Mouse (Mus musculus): Measurements from ENCODE around the gene Tmem116. TPM values are rescaled to one million over a fixed set of nuclear protein-coding genes. Genes with fewer than 3 reads are reported as not detected.

The Tmem116 gene
- total and polyA plus RNA-seq, 3 experiments = 1.3 to 3.2 (median 2.3) TPM

DNA sequence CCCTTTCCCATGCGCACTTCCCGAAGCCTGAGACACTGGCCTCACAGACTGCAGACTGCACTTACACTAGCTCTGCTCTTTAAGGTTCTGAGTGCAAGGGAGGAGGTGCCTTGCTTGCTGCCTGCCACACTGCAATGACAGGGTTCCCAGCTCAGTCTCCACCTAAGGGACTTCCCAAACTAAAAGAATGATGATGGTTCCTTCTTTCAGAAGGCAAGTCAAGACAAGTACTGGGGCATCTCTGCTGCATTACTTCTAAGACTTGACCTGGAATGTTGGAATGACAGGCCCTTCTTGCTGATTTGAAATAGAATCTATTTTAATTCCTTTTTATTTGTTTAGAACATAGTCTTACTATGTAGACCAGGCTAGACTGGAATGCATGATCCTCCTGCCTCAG, 85.9 kb downstream of the Tmem116 start:
- TF ChIP-seq CHD1 (IDR thresholded peaks at IDR 0.05; ENCODE audit: low read depth, low read length) (peak; percentile 92; the same call in 1 of the 2 replicates), JUND (conservative IDR thresholded peaks at IDR 0.05; ENCODE audit: low read depth, low read length) (no peak), NRF1 (IDR thresholded peaks at IDR 0.05; ENCODE audit: low read depth, low read length) (no peak), IRF4 (IDR thresholded peaks at IDR 0.05; ENCODE audit: low read depth, low read length) (0 out of 2 replicates have a peak, but pooled peaks have one; percentile 12)
- in situ Hi-C loops (cut with MboI; ENCODE audit: low pct_ligation_motif_present, low pct_unique_long_range_greater_than_20kb, low sequenced_read_pairs) (no loop called here), dilution Hi-C loops (cut with MboI; ENCODE audit: extremely low pct_ligation_motif_present, extremely low pct_unique_long_range_greater_than_20kb, low sequenced_read_pairs) (no loop called here)
- peaks cover 25% of the 10 kb centered on the region for H3K79me2 ChIP-seq (replicated peaks; ENCODE audit: control insufficient read depth, extremely low read depth, insufficient read depth, poor library complexity, severe bottlenecking)
- H3K27ac ChIP-seq (ENCODE audit: insufficient read depth, low read depth) = 0 out of 2 replicates have a peak overlapping the region, but pooled peaks have one; percentile 54
- H3K4me1 ChIP-seq (ENCODE audit: control insufficient read depth in 1 of 2, insufficient read depth in 2 of 2) = peaks cover 7 to 34% of the 10 kb centered on the region in 2 experiments
- no peak overlapping the region for H3K4me2 ChIP-seq (ENCODE audit: insufficient read depth, low read depth, poor library complexity, severe bottlenecking)
- H3K27me3 ChIP-seq (replicated peaks) = no peaks in the 10 kb centered on the region
- no peaks in the 10 kb centered on the region for H3K9me3 ChIP-seq (replicated peaks; ENCODE audit: low read length)
- no peak overlapping the region for H3K9ac ChIP-seq (ENCODE audit: insufficient read depth, low read depth)
- H3K4me3 ChIP-seq (replicated peaks in 1 of 3; ENCODE audit: low read depth in 2 of 3, low read length in 2 of 3, poor library complexity in 1 of 3) = no peak overlapping the region
- peaks cover 42 to 73% of the 10 kb centered on the region in 2 experiments for H3K36me3 ChIP-seq (replicated peaks in 1 of 2; ENCODE audit: control insufficient read depth in 1 of 2, insufficient read depth in 1 of 2, low read length in 1 of 2)
- DNase-seq (ENCODE audit: extremely low read depth) = no peak

- dilution Hi-C loops (cut with MboI; ENCODE audit: extremely low pct_ligation_motif_present, extremely low pct_unique_long_range_greater_than_20kb, low sequenced_read_pairs) (no loop called here), in situ Hi-C loops (cut with MboI; ENCODE audit: low pct_ligation_motif_present, low pct_unique_long_range_greater_than_20kb, low sequenced_read_pairs) (no loop called here)
- no peak overlapping the region for H3K4me3 ChIP-seq (replicated peaks in 1 of 3; ENCODE audit: low read depth in 2 of 3, low read length in 2 of 3, poor library complexity in 1 of 3)
- DNase-seq (ENCODE audit: extremely low read depth) = no peak
- no peaks in the 10 kb centered on the region for H3K27me3 ChIP-seq (replicated peaks)
- H3K4me1 ChIP-seq (ENCODE audit: control insufficient read depth in 1 of 2, insufficient read depth in 2 of 2) = peaks cover 7 to 54% of the 10 kb centered on the region in 2 experiments
- H3K27ac ChIP-seq (ENCODE audit: insufficient read depth, low read depth) = no peak overlapping the region
- H3K79me2 ChIP-seq (replicated peaks; ENCODE audit: control insufficient read depth, extremely low read depth, insufficient read depth, poor library complexity, severe bottlenecking) = peaks cover 48% of the 10 kb centered on the region
- H3K9me3 ChIP-seq (replicated peaks; ENCODE audit: low read length) = no peaks in the 10 kb centered on the region
- H3K36me3 ChIP-seq (replicated peaks in 1 of 2; ENCODE audit: control insufficient read depth in 1 of 2, insufficient read depth in 1 of 2, low read length in 1 of 2) = peaks cover 20 to 51% of the 10 kb centered on the region in 2 experiments
- no peak overlapping the region for H3K9ac ChIP-seq (ENCODE audit: insufficient read depth, low read depth)
- TF ChIP-seq SIN3A (IDR thresholded peaks at IDR 0.05; ENCODE audit: low read length) = no peak
- no peak for TF ChIP-seq E2F4 (IDR thresholded peaks at IDR 0.05; ENCODE audit: insufficient replicate concordance, low read depth, low read length)
- no peak for TF ChIP-seq ZKSCAN1 (IDR thresholded peaks at IDR 0.05; ENCODE audit: borderline replicate concordance, low read depth, low read length)
- TF ChIP-seq IRF4 (IDR thresholded peaks at IDR 0.05; ENCODE audit: low read depth, low read length) = no peak
- no peak for TF ChIP-seq JUN (IDR thresholded peaks at IDR 0.05; ENCODE audit: insufficient read depth, low read depth, low read length)
- TF ChIP-seq USF2 (conservative IDR thresholded peaks at IDR 0.05; ENCODE audit: low read depth, low read length) = no peak
- no peak for TF ChIP-seq RAD21 (IDR thresholded peaks at IDR 0.05; ENCODE audit: low read depth, low read length)
- TF ChIP-seq GABPA (IDR thresholded peaks at IDR 0.05; ENCODE audit: insufficient replicate concordance, low read depth, low read length) = no peak
- no peak for TF ChIP-seq ZMIZ1 (IDR thresholded peaks at IDR 0.05; ENCODE audit: low read depth, low read length)
- TF ChIP-seq ZC3H11A (IDR thresholded peaks at IDR 0.05; ENCODE audit: low read depth, low read length) = no peak
- no peak for TF ChIP-seq MXI1 (IDR thresholded peaks at IDR 0.05; ENCODE audit: low read depth, low read length)
- TF ChIP-seq CTCF (conservative IDR thresholded peaks at IDR 0.05 in 1 of 2, IDR thresholded peaks at IDR 0.05 in 1 of 2; ENCODE audit: low read depth in 2 of 2, low read length in 2 of 2) = no peak
- no peak for TF ChIP-seq NELFE (IDR thresholded peaks at IDR 0.05; ENCODE audit: low read depth, low read length)
- TF ChIP-seq ETS1 (conservative IDR thresholded peaks at IDR 0.05; ENCODE audit: low read depth, low read length) = no peak
- no peak for TF ChIP-seq USF1 (IDR thresholded peaks at IDR 0.05; ENCODE audit: low read depth, low read length)
- no peak for TF ChIP-seq CHD2 (IDR thresholded peaks at IDR 0.05; ENCODE audit: low read length)
- no peak for TF ChIP-seq TCF12 (IDR thresholded peaks at IDR 0.05; ENCODE audit: low read depth, low read length)
- TF ChIP-seq BHLHE40 (IDR thresholded peaks at IDR 0.05; ENCODE audit: low read depth, low read length) = no peak
- H3K4me2 ChIP-seq (ENCODE audit: insufficient read depth, low read depth, poor library complexity, severe bottlenecking) = no peak overlapping the region
These were observed 88.4 kb downstream of the Tmem116 start for GRCm38 (mm10) chr5:121540066-121540465.

Data from CH12.LX (cell line).